Mouse (Mus musculus) embryonic facial prominence, embryonic 15.5 days (tissue): ENCODE measurements around the gene Adk. TPM values are rescaled to one million over a fixed set of nuclear protein-coding genes. Genes with fewer than 3 reads are reported as not detected.

ENCODE experiments used
- ATAC-seq: fragments of 200-750 bp; cut with Nextera tagmentation; 2 replicates; pipeline ENCODE4 v1.8.0; 2017; ENCODE audit warnings: low read depth, moderate TSS enrichment; ENCODE audit not compliant: insufficient number of reproducible peaks, low FRiP score, low TSS enrichment
- H3K27ac ChIP-seq: fragments of 300-500 bp; sonication (generic); replicated peaks from 2 replicates; pipeline ENCODE4 v1.5.1; 2015; ENCODE audit warnings: mild to moderate bottlenecking, inconsistent platforms
- H3K27me3 ChIP-seq: fragments of 300-500 bp; sonication (generic); 2 replicates; pipeline ENCODE4 v1.6.1; 2015; ENCODE audit warnings: inconsistent platforms
- H3K36me3 ChIP-seq: fragments of 300-500 bp; sonication (generic); 2 replicates; pipeline ENCODE4 v1.6.1; 2015; ENCODE audit warnings: mild to moderate bottlenecking, inconsistent platforms
- H3K4me1 ChIP-seq: fragments of 300-500 bp; sonication (generic); 2 replicates; pipeline ENCODE4 v1.6.1; 2015; ENCODE audit warnings: inconsistent platforms
- H3K4me2 ChIP-seq: fragments of 300-500 bp; sonication (generic); replicated peaks from 2 replicates; pipeline ENCODE4 v1.6.1; 2015; ENCODE audit warnings: mild to moderate bottlenecking, inconsistent platforms
- H3K4me3 ChIP-seq: fragments of 300-500 bp; sonication (generic); replicated peaks from 2 replicates; pipeline ENCODE4 v1.5.1; 2015; ENCODE audit warnings: mild to moderate bottlenecking, inconsistent platforms
- H3K9ac ChIP-seq: fragments of 300-500 bp; sonication (generic); 2 replicates; pipeline ENCODE4 v1.6.1; 2015; ENCODE audit warnings: inconsistent platforms
- H3K9me3 ChIP-seq: fragments of 300-500 bp; sonication (generic); replicated peaks from 2 replicates; pipeline ENCODE4 v1.6.1; 2016; ENCODE audit warnings: inconsistent platforms
- whole genome bisulfite sequencing: fragments of 180-500 bp; shearing (Covaris S2); methylation state at CpG from one replicate; pipeline ENCODE4 v1.1.7; 2015; 5-methylcytosine and 5-hydroxymethylcytosine counted together
- polyA plus RNA-seq: library from polyadenylated mRNA; unstranded; fragments of >200 nt; fragmentation: Nextera tagmentation; extraction: Ambion mirVana; gene quantifications from 2 replicates; pipeline ENCODE4 v1.2.1, GENCODE M21; 2015

Adk gene
- polyA plus RNA-seq, 1 experiment from 2014 or later, result 139 TPM

GRCm38 (mm10) chr14:21356286-21356685 is 303.9 kb downstream of the Adk start:
- H3K9ac ChIP-seq, result no peak overlapping the region
- no peak overlapping the region for H3K4me3 ChIP-seq
- no peak for ATAC-seq
- no peaks in the 10 kb centered on the region for H3K27me3 ChIP-seq
- no peak overlapping the region for H3K27ac ChIP-seq
- no peak overlapping the region for H3K4me2 ChIP-seq
- 81% methylated on average over 1 of the region's 1 CpGs for WGBS
- H3K9me3 ChIP-seq, result no peaks in the 10 kb centered on the region
- H3K4me1 ChIP-seq, result no peaks in the 10 kb centered on the region; the same call in 1 of the 2 replicates
- no peaks in the 10 kb centered on the region for H3K36me3 ChIP-seq

DNA sequence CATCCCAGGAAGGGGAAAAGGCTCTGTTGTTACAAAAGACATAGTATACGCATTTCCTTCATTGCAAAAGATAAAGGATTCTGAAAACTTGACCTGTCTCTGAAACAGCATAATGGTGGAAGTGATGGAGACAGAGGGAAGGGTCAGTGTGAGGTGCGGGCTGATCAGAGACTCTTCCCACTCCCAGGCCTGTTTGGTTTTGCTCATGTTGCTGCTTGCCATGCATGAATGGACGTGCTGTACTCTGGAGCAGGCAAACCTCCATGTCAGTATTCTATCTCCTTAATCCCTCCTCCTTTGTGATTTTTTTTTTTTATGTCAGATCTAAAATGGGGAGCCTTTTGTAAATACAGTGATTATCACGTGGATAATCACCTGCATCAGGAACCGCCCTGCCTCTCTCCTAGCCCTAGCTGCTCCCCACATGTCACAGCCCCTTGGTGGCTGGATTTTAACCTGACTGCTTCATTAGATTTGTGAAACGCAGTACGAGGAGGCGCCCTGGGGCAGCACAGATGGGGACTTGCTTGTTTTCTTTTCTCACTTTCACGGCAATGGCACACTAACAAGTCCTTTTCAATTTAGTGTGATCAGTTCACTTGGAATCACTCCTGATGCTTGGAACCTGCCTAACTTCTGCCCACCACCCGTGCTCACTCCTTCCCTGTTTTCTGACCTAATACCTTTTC is 307.0 kb downstream of the Adk start:
- WGBS, result 53% methylated on average over 10 of the region's 10 CpGs
- Histone ChIP-seq H3K4me2 (no peak overlapping the region), H3K27me3 (no peaks in the 10 kb centered on the region), H3K4me1 (no peaks in the 10 kb centered on the region; the same call in 1 of the 2 replicates), H3K4me3 (no peak overlapping the region), H3K27ac (no peak overlapping the region), H3K9ac (no peak overlapping the region), H3K9me3 (no peaks in the 10 kb centered on the region), H3K36me3 (no peaks in the 10 kb centered on the region)
- no peak for ATAC-seq

DNA sequence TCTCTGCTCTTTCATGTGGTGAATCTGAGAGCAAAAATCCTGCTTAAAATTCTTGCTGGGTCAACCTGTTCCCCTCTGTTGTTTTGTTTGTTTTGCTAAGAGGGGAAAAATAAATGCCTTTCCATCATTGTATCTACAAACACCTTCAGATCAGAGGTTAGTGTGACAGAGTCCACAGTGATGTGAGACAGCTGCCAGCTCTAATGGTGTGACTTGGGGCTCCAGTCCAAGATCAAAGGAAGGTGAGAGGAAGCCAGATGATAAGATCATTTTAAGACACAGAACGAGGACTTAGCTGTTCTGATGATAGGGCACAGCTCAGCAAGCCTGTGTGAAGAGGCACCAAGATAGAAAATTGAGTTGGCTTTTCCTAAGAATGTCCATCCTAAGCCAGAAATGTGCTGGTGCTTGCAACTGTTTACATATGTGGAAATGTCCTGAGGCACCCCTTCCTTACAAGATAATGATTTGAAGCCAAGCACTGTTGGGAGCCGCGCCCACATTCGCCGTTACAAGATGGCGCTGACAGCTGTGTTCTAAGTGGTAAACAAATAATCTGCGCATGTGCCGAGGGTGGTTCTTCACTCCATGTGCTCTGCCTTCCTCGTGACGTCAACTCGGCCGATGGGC is 307.6 kb downstream of the Adk start:
- Histone ChIP-seq H3K4me3 (no peak overlapping the region), H3K9me3 (no peaks in the 10 kb centered on the region), H3K36me3 (no peaks in the 10 kb centered on the region), H3K9ac (no peak overlapping the region), H3K27me3 (no peaks in the 10 kb centered on the region), H3K27ac (no peak overlapping the region), H3K4me1 (no peaks in the 10 kb centered on the region; the same call in 1 of the 2 replicates), H3K4me2 (no peak overlapping the region)
- ATAC-seq, result no peak
- 76% methylated on average over 8 of the region's 12 CpGs for WGBS

GRCm38 (mm10) chr14:21367095-21367494 is 314.7 kb downstream of the Adk start:
- 71% methylated on average over 2 of the region's 2 CpGs for WGBS
- ATAC-seq, result no peak

GRCm38 (mm10) chr14:21368622-21369021 is 316.2 kb downstream of the Adk start:
- Histone ChIP-seq H3K4me2 (no peak overlapping the region), H3K4me1 (peaks cover 10% of the 10 kb centered on the region; the same call in 1 of the 2 replicates), H3K27ac (no peak overlapping the region), H3K9ac (no peak overlapping the region), H3K4me3 (no peak overlapping the region), H3K27me3 (no peaks in the 10 kb centered on the region), H3K9me3 (no peaks in the 10 kb centered on the region), H3K36me3 (no peaks in the 10 kb centered on the region)
- WGBS, result 57% methylated on average over 2 of the region's 2 CpGs
- no peak for ATAC-seq

More at GRCm38 (mm10) chr14:21367095-21367494, 314.7 kb downstream of the Adk start:
- Histone ChIP-seq H3K36me3 (no peaks in the 10 kb centered on the region), H3K27ac (no peak overlapping the region), H3K4me1 (peaks cover 10% of the 10 kb centered on the region; the same call in 1 of the 2 replicates), H3K9me3 (no peaks in the 10 kb centered on the region), H3K9ac (no peak overlapping the region), H3K4me3 (no peak overlapping the region), H3K27me3 (no peaks in the 10 kb centered on the region), H3K4me2 (no peak overlapping the region)

- Histone ChIP-seq H3K27ac (peak overlapping the region; percentile 11; the same call in 1 of the 2 replicates), H3K4me2 (no peak overlapping the region; the same call in 1 of the 2 replicates), H3K4me1 (peaks cover 10% of the 10 kb centered on the region; the same call in 1 of the 2 replicates), H3K36me3 (no peaks in the 10 kb centered on the region), H3K9ac (no peak overlapping the region), H3K27me3 (no peaks in the 10 kb centered on the region), H3K4me3 (no peak overlapping the region), H3K9me3 (no peaks in the 10 kb centered on the region)
- WGBS, result 8% methylated on average over 5 of the region's 5 CpGs
- peak; percentile 70 for ATAC-seq
Observed at GRCm38 (mm10) chr14:21369127-21369526, 316.8 kb downstream of the Adk start.

GRCm38 (mm10) chr14:21371946-21372345 is 319.6 kb downstream of the Adk start:
- Histone ChIP-seq H3K27ac (no peak overlapping the region), H3K4me2 (no peak overlapping the region), H3K27me3 (no peaks in the 10 kb centered on the region), H3K9me3 (no peaks in the 10 kb centered on the region), H3K9ac (no peak overlapping the region), H3K36me3 (no peaks in the 10 kb centered on the region), H3K4me1 (peaks cover 10% of the 10 kb centered on the region; the same call in 1 of the 2 replicates), H3K4me3 (no peak overlapping the region)
- 77% methylated on average over 2 of the region's 2 CpGs for WGBS
- no peak for ATAC-seq

- Histone ChIP-seq H3K4me1 (peaks cover 10% of the 10 kb centered on the region; the same call in 1 of the 2 replicates), H3K9ac (no peak overlapping the region), H3K27ac (no peak overlapping the region), H3K27me3 (no peaks in the 10 kb centered on the region), H3K4me2 (no peak overlapping the region), H3K4me3 (no peak overlapping the region), H3K36me3 (no peaks in the 10 kb centered on the region), H3K9me3 (no peaks in the 10 kb centered on the region)
- 83% methylated on average over 5 of the region's 5 CpGs for WGBS
- ATAC-seq, result no peak
Observed at GRCm38 (mm10) chr14:21372689-21373088, 320.3 kb downstream of the Adk start.

- 87% methylated on average over 5 of the region's 5 CpGs for WGBS
- no peak overlapping the region for H3K4me2 ChIP-seq
- H3K4me1 ChIP-seq, result no peaks in the 10 kb centered on the region
Observed at GRCm38 (mm10) chr14:21383701-21384428, 331.5 kb downstream of the Adk start.

DNA sequence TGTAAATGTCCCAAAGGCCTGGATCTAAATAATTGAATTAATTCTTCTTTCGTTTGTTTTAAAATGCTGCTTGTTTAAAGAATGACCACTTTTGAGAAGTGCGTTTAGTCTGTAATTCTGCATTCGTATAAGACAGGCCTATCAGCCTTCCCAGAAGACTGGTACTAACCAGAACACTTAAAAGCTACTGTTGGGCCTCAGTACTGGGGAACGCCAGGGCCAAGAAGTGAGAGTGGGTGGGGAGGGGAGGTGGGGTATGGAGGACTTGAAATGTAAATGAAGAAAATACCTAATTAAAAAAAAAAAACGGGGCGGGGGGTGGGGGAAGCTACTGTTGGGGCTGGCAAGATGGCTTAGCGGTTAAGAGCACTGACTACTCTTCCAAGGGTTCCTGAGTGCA is 347.1 kb downstream of the Adk start:
- Histone ChIP-seq H3K9ac (no peak overlapping the region), H3K4me3 (no peak overlapping the region), H3K9me3 (no peaks in the 10 kb centered on the region), H3K36me3 (no peaks in the 10 kb centered on the region), H3K4me2 (no peak overlapping the region), H3K27me3 (no peaks in the 10 kb centered on the region), H3K27ac (no peak overlapping the region), H3K4me1 (peaks cover 5% of the 10 kb centered on the region; the same call in 1 of the 2 replicates)
- WGBS, result 95% methylated on average over 7 of the region's 7 CpGs
- no peak for ATAC-seq

More at GRCm38 (mm10) chr14:21383701-21384428, 331.5 kb downstream of the Adk start:
- no peaks in the 10 kb centered on the region; the same call in 1 of the 2 replicates for H3K36me3 ChIP-seq
- no peaks in the 10 kb centered on the region for H3K9me3 ChIP-seq
- no peaks in the 10 kb centered on the region for H3K27me3 ChIP-seq
- no peak overlapping the region for H3K4me3 ChIP-seq
- ATAC-seq, result no peak
- no peak overlapping the region for H3K27ac ChIP-seq
- H3K9ac ChIP-seq, result no peak overlapping the region

DNA sequence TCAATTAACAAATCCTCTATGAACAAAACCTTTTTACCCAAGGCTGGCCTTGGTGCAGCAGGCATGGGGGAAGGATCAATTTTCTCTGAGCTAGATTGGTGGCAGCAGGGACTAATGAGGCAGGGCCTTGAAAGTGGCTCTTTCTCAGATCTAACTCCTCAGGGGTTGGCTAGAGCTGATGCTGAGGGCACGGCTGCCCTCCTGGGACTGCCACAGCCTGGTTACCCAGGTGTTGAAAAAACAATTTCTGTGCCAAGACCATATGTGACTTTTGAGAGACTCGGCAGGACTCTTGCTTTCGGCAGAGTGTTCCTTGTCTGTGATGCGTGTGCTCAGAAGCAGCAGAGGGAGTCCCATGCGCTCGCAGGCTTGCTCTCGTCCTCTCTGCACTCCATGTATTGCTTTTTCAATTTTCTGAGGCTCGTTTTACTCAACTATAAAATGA is 349.8 kb downstream of the Adk start:
- peak; percentile 57; the same call in 1 of the 2 replicates for ATAC-seq
- WGBS, result 51% methylated on average over 8 of the region's 8 CpGs
- no peaks in the 10 kb centered on the region for H3K9me3 ChIP-seq
- no peak overlapping the region for H3K4me2 ChIP-seq
- no peak overlapping the region for H3K4me3 ChIP-seq
- H3K27ac ChIP-seq, result peak overlapping the region; percentile 52
- no peaks in the 10 kb centered on the region for H3K36me3 ChIP-seq
- H3K27me3 ChIP-seq, result no peaks in the 10 kb centered on the region
- H3K9ac ChIP-seq, result no peak overlapping the region
- peaks cover 5% of the 10 kb centered on the region; the same call in 1 of the 2 replicates for H3K4me1 ChIP-seq
